Mouse (Mus musculus) heart, embryonic 10.5 days (tissue): Measurements from ENCODE around the gene Bpifb3. TPM values are rescaled to one million over a fixed set of nuclear protein-coding genes. Genes with fewer than 3 reads are reported as not detected.

Experiments used
- DNase-seq: peaks from one replicate; pipeline ENCODE4 v3.0.0-alpha.2; 2017; ENCODE audit warnings: low spot score
- H3K27ac ChIP-seq: fragments of 300-500 bp; sonication (generic); 2 replicates; pipeline ENCODE4 v1.5.1; 2016; ENCODE audit warnings: mild to moderate bottlenecking
- H3K27me3 ChIP-seq: fragments of 300-500 bp; sonication (generic); 2 replicates; pipeline ENCODE4 v1.6.1; 2016; ENCODE audit warnings: mild to moderate bottlenecking; ENCODE audit not compliant: poor library complexity, insufficient read depth, severe bottlenecking
- H3K36me3 ChIP-seq: fragments of 300-500 bp; sonication (generic); 2 replicates; pipeline ENCODE4 v1.6.1; 2016; ENCODE audit warnings: mild to moderate bottlenecking, moderate library complexity
- H3K4me1 ChIP-seq: fragments of 300-500 bp; sonication (generic); 2 replicates; pipeline ENCODE4 v1.6.1; 2016; ENCODE audit warnings: mild to moderate bottlenecking
- H3K4me3 ChIP-seq: fragments of 300-500 bp; sonication (generic); 2 replicates; pipeline ENCODE4 v1.5.1; 2016; ENCODE audit warnings: mild to moderate bottlenecking, moderate library complexity
- H3K9me3 ChIP-seq: fragments of 300-500 bp; sonication (generic); 2 replicates; pipeline ENCODE4 v1.6.1; 2016; ENCODE audit warnings: mild to moderate bottlenecking, moderate library complexity
- WGBS: fragments of 180-500 bp; shearing (Covaris S2); methylation state at CpG from one replicate; pipeline ENCODE4 v1.1.7; 2016; 5-methylcytosine and 5-hydroxymethylcytosine counted together
- polyA plus RNA-seq: library from polyadenylated mRNA; unstranded; fragments of >200 nt; fragmentation: Nextera tagmentation; extraction: Ambion mirVana; gene quantifications from 2 replicates; pipeline ENCODE4 v1.2.1, GENCODE M21; 2016

The Bpifb3 gene
- polyA plus RNA-seq, result not detected in 2 replicates

- no peak for DNase-seq
- H3K27ac ChIP-seq, result no peak within 1 kb of the TSS
These were observed at the start of gene Bpifb3 for GRCm38 (mm10) chr2:153917930-153918329. Bpifb3 (plus strand) TSS chr2:153918230.

DNA sequence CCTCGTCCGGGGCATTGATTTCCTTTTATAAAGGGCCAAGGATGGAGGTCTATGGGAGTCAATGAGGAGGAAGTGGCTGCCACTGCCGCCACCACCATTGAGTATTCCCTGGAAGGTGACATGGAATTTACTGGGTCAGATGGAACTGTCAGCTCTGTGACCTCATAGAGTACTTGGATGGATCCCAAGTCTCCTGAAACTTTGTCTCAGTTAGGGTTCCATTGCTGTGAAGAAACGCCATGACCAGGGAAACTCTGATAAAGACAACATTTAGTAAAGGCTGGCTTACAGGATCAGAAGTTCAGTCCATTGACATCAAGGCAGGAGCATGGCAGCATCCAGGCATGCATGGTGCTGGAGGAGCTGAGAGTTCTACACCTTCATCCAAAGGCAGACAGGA is 47.0 kb upstream of the Bpifb3 start, which contains the start of gene Sun5:
Sun5 (minus strand) TSS at position 101 of the 400 bp plus-strand sequence.
- WGBS, result 85% methylated on average over 4 of the region's 4 CpGs
- Histone ChIP-seq H3K4me1 (0 out of 2 replicates have a peak, but pooled peaks cover 3% of the 10 kb centered on the region), H3K36me3 (no peaks in the 10 kb centered on the region), H3K27me3 (no peaks in the 10 kb centered on the region), H3K27ac (no peak within 1 kb of the TSS), H3K9me3 (no peaks in the 10 kb centered on the region), H3K4me3 (no peak within 1 kb of the TSS)
- DNase-seq, result no peak

More at GRCm38 (mm10) chr2:153917930-153918329, at the start of gene Bpifb3:
- WGBS, result 76% methylated on average over 8 of the region's 8 CpGs
- Histone ChIP-seq H3K9me3 (no peaks in the 10 kb centered on the region), H3K4me3 (no peak within 1 kb of the TSS), H3K4me1 (0 out of 2 replicates have a peak, but pooled peaks cover 3% of the 10 kb centered on the region), H3K27me3 (peaks cover 24% of the 10 kb centered on the region; the same call in 1 of the 2 replicates), H3K36me3 (no peaks in the 10 kb centered on the region)

DNA sequence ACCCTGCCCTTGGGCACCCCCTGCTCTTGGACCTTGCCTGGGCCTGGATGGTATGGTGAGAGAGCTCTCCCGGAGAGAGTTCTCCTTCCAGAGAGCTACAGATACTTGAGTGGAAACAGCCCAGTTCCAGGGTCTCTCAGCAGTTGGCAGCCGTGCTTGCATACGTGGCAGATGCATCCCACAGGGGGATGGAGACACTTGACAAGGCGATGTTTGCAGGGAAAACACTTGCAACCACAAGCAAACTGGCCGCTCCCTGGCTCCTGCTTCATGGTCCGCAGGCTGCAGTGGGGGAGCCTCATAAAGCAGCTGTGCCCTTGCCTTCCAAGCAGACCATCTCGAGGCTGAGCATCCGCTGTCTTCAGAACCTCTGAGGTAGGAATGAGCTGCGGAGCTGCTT is 43.3 kb upstream of the Bpifb3 start, which contains the start of gene Bpifb2:
Bpifb2 (plus strand) TSS at position 301 of the 400 bp plus-strand sequence.
- H3K9me3 ChIP-seq, result no peaks in the 10 kb centered on the region
- no peak within 1 kb of the TSS for H3K4me3 ChIP-seq
- no peak for DNase-seq
- no peaks in the 10 kb centered on the region for H3K36me3 ChIP-seq
- no peak within 1 kb of the TSS for H3K27ac ChIP-seq
- H3K27me3 ChIP-seq, result peaks cover 5% of the 10 kb centered on the region; the same call in 1 of the 2 replicates
- 61% methylated on average over 9 of the region's 9 CpGs for WGBS
- 0 out of 2 replicates have a peak, but pooled peaks cover 3% of the 10 kb centered on the region for H3K4me1 ChIP-seq

DNA sequence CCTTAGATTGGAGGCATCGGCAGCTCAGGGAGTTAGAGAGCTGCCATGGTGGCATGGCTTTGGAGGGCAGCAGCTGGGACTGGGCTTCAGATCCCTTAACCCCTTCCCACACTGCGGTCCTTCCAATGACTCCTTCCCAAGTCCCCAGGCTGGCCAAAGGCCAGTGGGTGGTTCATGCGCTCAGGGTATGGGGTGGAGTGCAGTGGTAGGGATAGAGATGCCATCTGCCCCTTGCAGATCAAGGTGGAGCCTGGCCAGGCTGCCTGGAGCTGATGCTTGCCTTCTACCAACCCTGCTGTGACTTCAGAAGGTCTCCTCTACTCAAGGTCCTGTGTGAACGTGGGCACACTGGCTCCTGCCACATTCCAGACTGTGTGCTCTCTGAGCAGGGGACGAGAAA is 18.9 kb upstream of the Bpifb3 start:
- Histone ChIP-seq H3K36me3 (no peaks in the 10 kb centered on the region), H3K9me3 (no peaks in the 10 kb centered on the region), H3K4me3 (no peak overlapping the region), H3K27me3 (peaks cover 6% of the 10 kb centered on the region; the same call in 1 of the 2 replicates), H3K4me1 (peaks cover 8% of the 10 kb centered on the region; the same call in 1 of the 2 replicates), H3K27ac (no peak overlapping the region)
- DNase-seq, result no peak
- 75% methylated on average over 5 of the region's 5 CpGs for WGBS

- DNase-seq, result no peak
- Histone ChIP-seq H3K36me3 (no peaks in the 10 kb centered on the region), H3K4me3 (no peak within 1 kb of the TSS), H3K27me3 (peaks cover 6% of the 10 kb centered on the region; the same call in 1 of the 2 replicates), H3K9me3 (no peaks in the 10 kb centered on the region), H3K4me1 (peaks cover 6% of the 10 kb centered on the region; the same call in 1 of the 2 replicates), H3K27ac (no peak within 1 kb of the TSS)
- 71% methylated on average over 4 of the region's 4 CpGs for WGBS
These were observed 17.9 kb upstream of the Bpifb3 start, which contains the start of gene Bpifb6 for GRCm38 (mm10) chr2:153900088-153900487. Bpifb6 (plus strand) TSS chr2:153900388.

GRCm38 (mm10) chr2:153902726-153903125 is 15.3 kb upstream of the Bpifb3 start:
- peaks cover 11% of the 10 kb centered on the region; the same call in 1 of the 2 replicates for H3K27me3 ChIP-seq
- H3K9me3 ChIP-seq, result no peaks in the 10 kb centered on the region
- H3K4me1 ChIP-seq, result no peaks in the 10 kb centered on the region
- no peaks in the 10 kb centered on the region for H3K36me3 ChIP-seq
- no peak overlapping the region for H3K27ac ChIP-seq
- 80% methylated on average over 6 of the region's 6 CpGs for WGBS
- DNase-seq, result no peak
- H3K4me3 ChIP-seq, result no peak overlapping the region

DNA sequence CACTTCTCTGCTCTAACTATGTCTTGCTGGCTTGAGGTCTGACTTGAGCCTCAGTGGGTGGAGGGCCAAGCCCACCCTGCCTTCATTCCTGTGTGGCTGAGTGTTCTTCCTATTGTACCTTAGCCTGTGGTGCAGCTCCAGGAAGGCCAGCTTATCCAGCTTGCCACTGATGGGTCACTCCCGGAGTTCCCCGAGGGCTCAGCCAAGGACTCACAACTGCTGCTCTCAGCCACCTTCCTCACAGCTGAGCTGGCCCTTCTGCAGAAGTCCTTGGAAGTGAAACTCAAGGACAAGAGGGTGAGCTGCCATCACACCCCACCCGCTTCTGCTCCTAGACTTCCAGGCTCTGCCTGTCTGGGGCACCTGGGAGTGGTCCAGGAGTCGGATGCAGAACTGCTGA is 11.4 kb upstream of the Bpifb3 start:
- WGBS, result 83% methylated on average over 4 of the region's 4 CpGs
- Histone ChIP-seq H3K4me1 (no peaks in the 10 kb centered on the region), H3K9me3 (no peaks in the 10 kb centered on the region), H3K27ac (no peak overlapping the region), H3K27me3 (peaks cover 9% of the 10 kb centered on the region; the same call in 1 of the 2 replicates), H3K4me3 (no peak overlapping the region), H3K36me3 (no peaks in the 10 kb centered on the region)
- DNase-seq, result no peak

DNA sequence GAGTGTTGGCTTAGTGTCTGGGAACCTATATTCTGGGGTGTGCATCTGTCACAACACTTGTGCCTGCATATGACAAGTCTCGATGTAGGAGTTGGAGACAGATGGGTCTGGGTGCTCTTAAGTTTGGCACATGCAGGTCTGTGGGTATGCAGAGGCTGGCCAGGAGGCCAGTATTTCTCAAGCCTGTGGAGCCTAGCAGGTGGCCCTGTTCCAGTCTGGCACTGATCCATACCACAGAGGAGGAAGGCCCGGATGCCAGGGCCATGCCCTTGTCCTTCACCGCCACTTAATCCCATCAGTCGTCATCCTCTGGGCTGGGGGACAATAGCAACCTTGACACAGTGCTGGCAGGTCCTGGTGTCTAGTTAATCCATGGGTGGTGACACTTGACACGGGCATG is 3.9 kb upstream of the Bpifb3 start:
- 67% methylated on average over 5 of the region's 5 CpGs for WGBS
- Histone ChIP-seq H3K4me1 (no peaks in the 10 kb centered on the region), H3K27ac (no peak overlapping the region), H3K27me3 (peaks cover 7% of the 10 kb centered on the region; the same call in 1 of the 2 replicates), H3K9me3 (no peaks in the 10 kb centered on the region), H3K36me3 (no peaks in the 10 kb centered on the region), H3K4me3 (no peak overlapping the region)
- no peak for DNase-seq

DNA sequence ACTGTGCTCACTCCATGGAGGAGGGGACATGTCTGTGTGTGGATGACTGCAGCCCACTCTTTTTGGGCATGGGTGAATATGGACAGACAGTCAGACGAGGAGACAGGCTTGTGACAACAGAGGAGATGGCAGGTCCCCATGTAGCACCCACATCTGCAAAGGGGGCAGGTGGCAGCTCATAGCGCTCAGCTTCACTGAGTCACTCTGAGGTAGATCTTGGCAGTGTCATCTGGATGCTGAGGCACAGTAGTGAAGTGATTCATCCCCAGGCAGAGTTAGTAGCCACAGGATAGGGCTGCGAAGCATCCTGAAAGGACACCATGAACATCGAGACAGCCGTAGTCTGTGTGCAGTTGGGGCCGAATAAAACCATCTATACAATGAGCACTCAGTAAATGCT is 3.2 kb downstream of the Bpifb3 start:
- peaks cover 24% of the 10 kb centered on the region; the same call in 1 of the 2 replicates for H3K27me3 ChIP-seq
- no peak overlapping the region for H3K27ac ChIP-seq
- H3K4me1 ChIP-seq, result peaks cover 15% of the 10 kb centered on the region
- DNase-seq, result no peak
- no peak overlapping the region for H3K4me3 ChIP-seq
- 84% methylated on average over 6 of the region's 6 CpGs for WGBS
- H3K36me3 ChIP-seq, result no peaks in the 10 kb centered on the region
- H3K9me3 ChIP-seq, result no peaks in the 10 kb centered on the region

- Histone ChIP-seq H3K4me1 (peaks cover 10% of the 10 kb centered on the region; the same call in 1 of the 2 replicates), H3K27me3 (peaks cover 5% of the 10 kb centered on the region; the same call in 1 of the 2 replicates), H3K4me3 (no peak overlapping the region), H3K9me3 (no peaks in the 10 kb centered on the region), H3K36me3 (no peaks in the 10 kb centered on the region), H3K27ac (no peak overlapping the region)
- WGBS, result 36% methylated on average over 3 of the region's 3 CpGs
- DNase-seq, result no peak
These were observed 11.9 kb downstream of the Bpifb3 start for GRCm38 (mm10) chr2:153929871-153930413.

- Histone ChIP-seq H3K36me3 (no peaks in the 10 kb centered on the region), H3K4me1 (no peaks in the 10 kb centered on the region; the same call in 1 of the 2 replicates), H3K27ac (no peak overlapping the region), H3K27me3 (peaks cover 5% of the 10 kb centered on the region; the same call in 1 of the 2 replicates), H3K4me3 (no peak overlapping the region), H3K9me3 (no peaks in the 10 kb centered on the region)
- DNase-seq, result no peak
- WGBS, result 84% methylated on average over 6 of the region's 6 CpGs
These were observed 13.1 kb downstream of the Bpifb3 start for GRCm38 (mm10) chr2:153931125-153931524.

DNA sequence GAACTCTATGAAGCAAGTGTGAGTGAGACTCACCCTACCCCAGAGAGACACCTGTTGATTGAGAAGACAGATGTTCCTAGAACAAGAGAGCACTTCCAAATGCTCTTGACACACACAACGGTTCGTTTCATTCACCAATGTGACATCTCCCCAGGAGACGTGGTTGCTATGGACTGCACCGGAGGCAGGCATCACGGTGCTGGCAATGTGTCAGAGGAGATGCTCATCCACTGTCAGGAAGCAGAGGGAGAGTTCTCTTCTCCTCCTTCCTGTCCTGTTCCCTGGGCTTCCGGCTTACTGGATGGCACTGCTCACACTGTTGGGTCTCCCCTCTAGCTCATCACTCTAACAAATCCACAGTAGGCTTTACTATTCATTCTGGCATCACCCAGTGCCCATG is 15.3 kb downstream of the Bpifb3 start:
- Histone ChIP-seq H3K27me3 (peaks cover 5% of the 10 kb centered on the region; the same call in 1 of the 2 replicates), H3K36me3 (no peaks in the 10 kb centered on the region), H3K4me3 (no peak overlapping the region), H3K9me3 (no peaks in the 10 kb centered on the region), H3K27ac (no peak overlapping the region), H3K4me1 (no peaks in the 10 kb centered on the region)
- no peak for DNase-seq
- 69% methylated on average over 6 of the region's 6 CpGs for WGBS

- Histone ChIP-seq H3K27me3 (no peaks in the 10 kb centered on the region; the same call in 1 of the 2 replicates), H3K27ac (no peak overlapping the region), H3K4me1 (no peaks in the 10 kb centered on the region), H3K4me3 (no peak overlapping the region), H3K9me3 (no peaks in the 10 kb centered on the region), H3K36me3 (no peaks in the 10 kb centered on the region)
- no peak for DNase-seq
- WGBS, result 84% methylated on average over 6 of the region's 6 CpGs
These were observed 17.3 kb downstream of the Bpifb3 start for GRCm38 (mm10) chr2:153935348-153935747.
